Mouse (Mus musculus): ENCODE data around the gene Gabpb1.

- no peak for TF ChIP-seq POLR2A (IDR thresholded peaks at IDR 0.05; ENCODE audit: borderline replicate concordance, insufficient read depth, low read length)
- 0 out of 2 replicates have a peak, but pooled peaks have one; percentile 3 for TF ChIP-seq CTCF (IDR thresholded peaks at IDR 0.05; ENCODE audit: borderline replicate concordance, insufficient read depth, low read depth, low read length)
Measured at GRCm38 (mm10) chr2:126598359-126598758, 77.8 kb downstream of the Gabpb1 start.
